Mouse (Mus musculus): ENCODE measurements around the gene Slc33a1.

DNA sequence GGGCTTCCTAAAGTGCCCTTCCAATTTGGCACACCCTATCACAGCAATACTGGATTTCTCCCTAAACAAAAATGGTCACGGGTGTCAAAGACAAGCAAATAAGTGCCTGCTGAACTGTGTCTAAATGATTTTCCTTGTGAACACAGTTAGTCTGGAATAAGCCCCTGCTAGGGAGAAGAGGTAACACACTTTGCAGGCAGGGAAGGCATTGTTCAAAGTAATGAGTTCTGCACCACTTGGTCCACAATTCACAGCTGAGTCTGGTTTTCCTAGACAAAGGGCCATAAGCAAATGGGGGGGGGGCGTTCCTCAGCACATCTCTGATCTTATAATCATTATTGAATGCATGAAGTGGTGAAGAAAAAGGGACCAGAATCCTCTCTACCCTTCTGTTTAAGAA is 68.8 kb downstream of the Slc33a1 start:
- TF ChIP-seq CTCF (IDR thresholded peaks at IDR 0.05; ENCODE audit: extremely low read depth, insufficient read depth, low read length) (no peak), POLR2A (IDR thresholded peaks at IDR 0.05; ENCODE audit: extremely low read depth, insufficient read depth, low read length) (no peak)
